Mouse (Mus musculus) hindbrain, embryonic 13.5 days (tissue): ENCODE measurements at regions not wholly inside any gene's neighbourhood (a gene's known extent, or its start where the extent isn't known, plus 50 kb on each side); places are given as distances from the start of the nearest gene placed in this dataset.

ENCODE experiments used
- ATAC-seq: fragments of 200-750 bp; cut with Nextera tagmentation; 2 replicates; pipeline ENCODE4 v1.8.0; 2017; ENCODE audit warnings: moderate TSS enrichment; ENCODE audit not compliant: low FRiP score
- H3K27ac ChIP-seq: fragments of 300-500 bp; sonication (generic); 2 replicates; pipeline ENCODE4 v1.5.1; 2015; ENCODE audit warnings: inconsistent platforms, mild to moderate bottlenecking, moderate library complexity
- H3K27me3 ChIP-seq: fragments of 300-500 bp; sonication (generic); 2 replicates; pipeline ENCODE4 v1.6.1; 2015; ENCODE audit warnings: mild to moderate bottlenecking, inconsistent platforms
- H3K36me3 ChIP-seq: fragments of 300-500 bp; sonication (generic); 2 replicates; pipeline ENCODE4 v1.6.1; 2015; ENCODE audit warnings: mild to moderate bottlenecking, inconsistent platforms
- H3K4me1 ChIP-seq: fragments of 300-500 bp; sonication (generic); replicated peaks from 2 replicates; pipeline ENCODE4 v1.6.1; 2015; ENCODE audit warnings: inconsistent platforms
- H3K4me2 ChIP-seq: fragments of 300-500 bp; sonication (generic); 2 replicates; pipeline ENCODE4 v1.6.1; 2015; ENCODE audit warnings: inconsistent platforms, mild to moderate bottlenecking, moderate library complexity
- H3K4me3 ChIP-seq: fragments of 300-500 bp; sonication (generic); 2 replicates; pipeline ENCODE4 v1.5.1; 2015; ENCODE audit warnings: mild to moderate bottlenecking, inconsistent platforms
- H3K9ac ChIP-seq: fragments of 300-500 bp; sonication (generic); 2 replicates; pipeline ENCODE4 v1.6.1; 2015; ENCODE audit warnings: mild to moderate bottlenecking, inconsistent platforms
- H3K9me3 ChIP-seq: fragments of 300-500 bp; sonication (generic); 2 replicates; pipeline ENCODE4 v1.6.1; 2016; ENCODE audit warnings: inconsistent platforms
- WGBS: fragments of 180-500 bp; shearing (Covaris S2); methylation state at CpG from one replicate; pipeline ENCODE4 v1.1.7; 2015; 5-methylcytosine and 5-hydroxymethylcytosine counted together

DNA sequence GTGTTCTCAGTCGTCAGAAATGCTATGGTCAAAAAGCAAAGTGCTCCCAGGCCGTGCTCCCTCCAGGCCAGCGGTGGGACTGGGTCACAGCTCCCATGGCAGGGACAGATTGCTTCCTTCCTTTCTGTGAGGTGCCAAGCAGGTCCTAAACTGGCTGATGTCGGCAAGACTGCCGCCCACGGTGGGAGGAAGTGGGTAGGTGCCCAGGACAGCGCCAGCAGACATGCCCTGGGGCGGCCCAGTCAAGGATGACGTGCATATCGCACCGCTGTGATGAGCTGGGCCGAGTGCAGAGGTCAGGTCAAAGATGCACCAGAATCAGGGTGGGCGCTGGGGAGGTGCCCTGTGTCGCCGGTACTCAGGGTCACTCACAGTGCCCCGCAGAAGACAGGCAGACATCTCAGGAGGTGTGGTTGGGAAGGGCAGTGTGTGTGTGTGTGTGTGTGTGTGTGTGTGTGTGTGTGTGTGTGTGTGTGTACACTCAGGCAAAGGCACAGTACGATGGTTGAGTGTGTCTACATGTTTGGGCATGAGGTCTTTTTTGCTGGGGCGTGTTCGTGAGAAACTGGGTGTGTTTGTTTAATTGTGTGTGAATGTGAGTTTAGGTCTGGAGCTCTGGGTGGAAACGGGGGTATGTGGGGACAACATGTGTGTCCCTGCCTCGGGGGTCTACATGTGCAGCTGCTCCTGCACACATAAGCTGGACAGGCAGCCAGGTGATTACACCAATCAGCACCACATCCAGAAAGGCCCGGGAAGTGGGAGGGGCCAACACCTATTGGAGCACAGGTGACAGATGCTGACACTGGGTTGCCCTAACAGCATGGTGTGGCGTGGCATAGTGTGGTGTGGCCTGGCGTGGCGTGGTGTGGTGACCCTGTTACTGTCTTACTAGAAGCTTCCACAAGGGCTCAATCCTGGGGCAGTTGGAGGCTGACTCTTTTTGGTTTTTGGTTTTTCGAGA is 100.5 kb upstream of the Ptpn1 start:
- Histone ChIP-seq H3K4me1 (peaks cover 13% of the 10 kb centered on the region), H3K9me3 (no peaks in the 10 kb centered on the region), H3K27ac (no peak overlapping the region), H3K27me3 (0 out of 2 replicates have a peak, but pooled peaks cover 2% of the 10 kb centered on the region), H3K4me2 (no peak overlapping the region), H3K4me3 (no peak overlapping the region), H3K36me3 (no peaks in the 10 kb centered on the region), H3K9ac (no peak overlapping the region)
- 86% methylated on average over 26 of the region's 26 CpGs for WGBS
- no peak for ATAC-seq

GRCm38 (mm10) chr2:167828258-167828657 is 103.6 kb upstream of the Ptpn1 start:
- no peaks in the 10 kb centered on the region for H3K36me3 ChIP-seq
- WGBS: 47% methylated on average over 5 of the region's 5 CpGs

GRCm38 (mm10) chr2:167826922-167827703 is 104.7 kb upstream of the Ptpn1 start:
- Histone ChIP-seq H3K4me1 (peaks cover 3% of the 10 kb centered on the region; the same call in 1 of the 2 replicates), H3K9ac (no peak overlapping the region), H3K4me2 (no peak overlapping the region), H3K4me3 (no peak overlapping the region), H3K27me3 (no peaks in the 10 kb centered on the region), H3K9me3 (no peaks in the 10 kb centered on the region), H3K27ac (no peak overlapping the region), H3K36me3 (no peaks in the 10 kb centered on the region)
- no peak for ATAC-seq
- WGBS: 55% methylated on average over 12 of the region's 12 CpGs

More at GRCm38 (mm10) chr2:167828258-167828657, 103.6 kb upstream of the Ptpn1 start:
- H3K9me3 ChIP-seq: no peaks in the 10 kb centered on the region
- H3K9ac ChIP-seq: no peak overlapping the region
- H3K4me2 ChIP-seq: no peak overlapping the region
- H3K4me3 ChIP-seq: no peak overlapping the region
- H3K27me3 ChIP-seq: no peaks in the 10 kb centered on the region
- no peak overlapping the region for H3K27ac ChIP-seq
- H3K4me1 ChIP-seq: peaks cover 4% of the 10 kb centered on the region
- ATAC-seq: no peak

GRCm38 (mm10) chr2:167823513-167823912 is 108.3 kb upstream of the Ptpn1 start:
- Histone ChIP-seq H3K4me3 (no peak overlapping the region), H3K4me2 (no peak overlapping the region), H3K9me3 (no peaks in the 10 kb centered on the region), H3K9ac (no peak overlapping the region), H3K27me3 (no peaks in the 10 kb centered on the region), H3K4me1 (peaks cover 3% of the 10 kb centered on the region; the same call in 1 of the 2 replicates), H3K36me3 (no peaks in the 10 kb centered on the region), H3K27ac (no peak overlapping the region)
- no peak for ATAC-seq
- WGBS: 39% methylated on average over 9 of the region's 9 CpGs

GRCm38 (mm10) chr2:167823044-167823443 is 108.8 kb upstream of the Ptpn1 start:
- Histone ChIP-seq H3K9ac (no peak overlapping the region), H3K4me2 (no peak overlapping the region), H3K4me1 (peaks cover 3% of the 10 kb centered on the region; the same call in 1 of the 2 replicates), H3K36me3 (no peaks in the 10 kb centered on the region), H3K27me3 (no peaks in the 10 kb centered on the region), H3K27ac (no peak overlapping the region), H3K9me3 (no peaks in the 10 kb centered on the region), H3K4me3 (no peak overlapping the region)
- WGBS: 92% methylated on average over 3 of the region's 3 CpGs
- no peak for ATAC-seq

GRCm38 (mm10) chr2:167821186-167821585 is 110.7 kb upstream of the Ptpn1 start:
- WGBS: 79% methylated on average over 6 of the region's 6 CpGs
- no peak for ATAC-seq
- H3K4me2 ChIP-seq: no peak overlapping the region
- peaks cover 3% of the 10 kb centered on the region; the same call in 1 of the 2 replicates for H3K4me1 ChIP-seq
- no peak overlapping the region for H3K27ac ChIP-seq
- H3K36me3 ChIP-seq: no peaks in the 10 kb centered on the region
- no peaks in the 10 kb centered on the region for H3K9me3 ChIP-seq
- H3K27me3 ChIP-seq: no peaks in the 10 kb centered on the region
- no peak overlapping the region for H3K9ac ChIP-seq
- no peak overlapping the region for H3K4me3 ChIP-seq

DNA sequence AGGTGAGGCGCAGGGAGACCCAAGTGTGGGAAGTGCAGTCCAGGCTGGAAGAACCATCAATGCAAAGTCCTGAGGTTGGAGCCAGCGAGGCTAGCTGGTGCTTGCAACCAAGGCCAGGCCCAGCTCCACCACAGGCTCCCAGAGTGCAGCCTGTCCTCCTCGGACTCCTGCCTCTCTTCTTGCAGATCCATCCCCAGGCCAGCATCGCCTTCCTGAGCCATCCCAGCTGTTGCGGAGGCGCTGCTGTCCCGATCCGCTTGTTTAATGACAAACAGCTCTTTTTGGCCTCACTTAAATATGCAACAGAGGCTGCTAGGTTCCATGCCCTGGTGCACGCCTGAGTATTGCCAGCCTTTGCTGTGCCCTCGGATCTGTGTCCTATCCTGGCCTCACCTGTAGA is 113.1 kb upstream of the Ptpn1 start:
- Histone ChIP-seq H3K9ac (no peak overlapping the region), H3K9me3 (no peaks in the 10 kb centered on the region), H3K4me1 (no peaks in the 10 kb centered on the region), H3K27ac (no peak overlapping the region), H3K27me3 (no peaks in the 10 kb centered on the region), H3K4me3 (no peak overlapping the region), H3K4me2 (no peak overlapping the region), H3K36me3 (no peaks in the 10 kb centered on the region)
- no peak for ATAC-seq
- WGBS: 79% methylated on average over 10 of the region's 10 CpGs

DNA sequence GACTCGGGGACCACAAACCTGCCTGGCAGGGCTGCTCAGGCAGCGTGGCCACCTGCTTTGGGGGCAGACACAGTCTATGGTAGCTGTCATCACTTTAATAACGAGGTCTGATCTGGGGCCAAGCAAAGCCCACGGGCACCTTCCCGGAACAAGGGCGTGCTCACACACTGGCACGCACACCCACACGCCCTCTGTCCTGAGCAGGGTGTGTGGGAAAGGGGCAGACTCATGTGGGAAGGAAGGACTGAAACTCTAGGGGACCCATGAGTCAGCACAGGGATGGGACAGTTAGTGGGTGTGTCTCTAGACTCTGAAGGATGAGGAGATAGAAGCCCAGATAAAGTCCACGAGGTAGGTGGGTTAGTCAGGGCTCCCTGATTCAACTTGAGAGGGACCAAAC is 114.8 kb upstream of the Ptpn1 start:
- no peak for ATAC-seq
- Histone ChIP-seq H3K9me3 (no peaks in the 10 kb centered on the region), H3K27me3 (no peaks in the 10 kb centered on the region), H3K36me3 (no peaks in the 10 kb centered on the region), H3K4me1 (no peaks in the 10 kb centered on the region), H3K27ac (no peak overlapping the region), H3K9ac (no peak overlapping the region), H3K4me3 (no peak overlapping the region), H3K4me2 (no peak overlapping the region)
- WGBS: 77% methylated on average over 9 of the region's 9 CpGs

DNA sequence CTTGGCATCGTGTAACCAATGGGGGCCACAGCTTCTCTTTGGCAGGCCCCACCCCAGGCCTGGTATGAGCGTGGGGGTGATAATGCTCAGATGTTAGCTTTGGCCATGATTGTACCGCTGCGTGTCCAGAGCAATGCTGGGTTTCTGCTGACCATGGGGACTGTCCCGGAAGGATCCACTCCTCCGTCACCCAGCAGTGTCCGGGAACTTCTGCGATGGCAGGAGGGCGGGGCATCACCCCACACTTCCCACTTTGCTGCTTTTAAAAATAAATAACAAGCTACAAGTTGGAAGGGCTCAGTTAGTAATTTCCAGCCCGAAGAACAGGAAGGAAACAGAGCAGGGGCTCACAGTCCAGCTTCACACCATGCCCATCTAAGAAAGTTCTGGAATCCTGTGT is 116.7 kb upstream of the Ptpn1 start:
- Histone ChIP-seq H3K27ac (no peak overlapping the region), H3K9me3 (no peaks in the 10 kb centered on the region), H3K9ac (no peak overlapping the region), H3K27me3 (no peaks in the 10 kb centered on the region), H3K36me3 (no peaks in the 10 kb centered on the region), H3K4me3 (no peak overlapping the region), H3K4me2 (no peak overlapping the region), H3K4me1 (no peaks in the 10 kb centered on the region)
- no peak for ATAC-seq
- WGBS: 85% methylated on average over 10 of the region's 10 CpGs

- Histone ChIP-seq H3K9ac (no peak overlapping the region), H3K4me1 (no peaks in the 10 kb centered on the region), H3K36me3 (no peaks in the 10 kb centered on the region), H3K9me3 (no peaks in the 10 kb centered on the region), H3K27me3 (no peaks in the 10 kb centered on the region), H3K4me2 (no peak overlapping the region), H3K4me3 (no peak overlapping the region), H3K27ac (no peak overlapping the region)
- ATAC-seq: no peak
- 83% methylated on average over 5 of the region's 5 CpGs for WGBS
Observed at GRCm38 (mm10) chr2:167809256-167809655, 119.6 kb upstream of the Tmem189 start.

DNA sequence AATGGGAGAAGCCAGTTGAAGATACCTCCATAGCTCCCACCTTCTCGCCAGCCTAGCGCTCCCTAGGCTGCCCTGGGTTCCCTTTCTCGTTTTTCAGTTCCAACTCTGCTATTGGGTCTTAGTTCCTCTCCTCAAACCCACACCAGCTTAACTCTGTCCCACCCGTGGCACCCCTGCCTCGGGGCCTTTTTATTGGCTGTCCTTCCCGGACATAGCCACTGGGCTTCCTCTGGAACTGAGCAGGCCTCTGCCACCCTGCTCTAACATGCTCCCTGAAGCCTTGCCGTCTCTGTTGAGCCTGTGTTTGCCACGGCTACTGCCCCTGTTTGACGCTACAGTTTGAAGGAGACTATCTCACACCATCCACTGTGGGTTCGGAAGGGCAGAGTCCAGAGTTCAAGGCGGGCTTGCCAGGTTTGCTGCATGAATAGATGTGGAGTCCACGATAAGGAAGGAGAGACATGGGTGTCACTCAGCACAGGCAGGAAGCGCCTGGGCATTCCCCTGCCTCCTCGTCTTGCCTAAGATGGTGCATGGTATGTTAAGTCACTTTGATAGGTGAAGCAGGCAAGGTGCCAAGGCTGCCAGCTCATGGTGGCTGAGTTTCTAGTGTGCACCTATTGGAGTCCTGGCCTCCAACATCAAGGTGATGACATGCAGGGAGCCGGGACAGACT is 116.1 kb upstream of the Tmem189 start:
- no peaks in the 10 kb centered on the region for H3K27me3 ChIP-seq
- no peaks in the 10 kb centered on the region for H3K9me3 ChIP-seq
- H3K4me2 ChIP-seq: no peak overlapping the region
- H3K4me1 ChIP-seq: no peaks in the 10 kb centered on the region
- no peak for ATAC-seq
- H3K27ac ChIP-seq: no peak overlapping the region
- H3K4me3 ChIP-seq: no peak overlapping the region
- H3K36me3 ChIP-seq: no peaks in the 10 kb centered on the region
- no peak overlapping the region for H3K9ac ChIP-seq
- WGBS: 83% methylated on average over 15 of the region's 15 CpGs
